Mouse (Mus musculus) cerebellum, adult 2 months (tissue): ENCODE data around the gene Sorbs2. TPM values are rescaled to one million over a fixed set of nuclear protein-coding genes. Genes with fewer than 3 reads are reported as not detected.

ENCODE experiments used
- DNase-seq, 2 experiments: peaks; one replicate each; pipeline ENCODE4 v3.0.0; 2021
- H3K27ac ChIP-seq: fragments of 200-500 bp; 2 replicates; pipeline ENCODE4 v1.5.1; 2012; ENCODE audit warnings: low read length, control low read depth, inconsistent platforms; ENCODE audit not compliant: insufficient read depth
- H3K27me3 ChIP-seq: fragments of 200-500 bp; 2 replicates; pipeline ENCODE4 v1.6.1; 2012; ENCODE audit warnings: inconsistent platforms, mild to moderate bottlenecking, low read length, moderate library complexity; ENCODE audit not compliant: control insufficient read depth, insufficient read depth
- H3K4me1 ChIP-seq: fragments of 200-500 bp; 2 replicates; pipeline ENCODE4 v1.6.1; 2011; ENCODE audit warnings: low read length; ENCODE audit not compliant: control insufficient read depth, insufficient read depth
- H3K4me3 ChIP-seq: fragments of 200-500 bp; replicated peaks from 2 replicates; pipeline ENCODE3; 2011; ENCODE audit warnings: mild to moderate bottlenecking, low read depth, low read length, control low read depth; ENCODE audit not compliant: insufficient read depth
- CTCF ChIP-seq: fragments of 200-500 bp; IDR thresholded peaks from 2 replicates; pipeline ENCODE4 v1.5.1; 2011; ENCODE audit warnings: low read depth, mild to moderate bottlenecking, control low read depth, low read length, moderate library complexity, borderline replicate concordance; ENCODE audit not compliant: insufficient read depth
- POLR2A ChIP-seq: fragments of 200-500 bp; IDR thresholded peaks from 2 replicates; pipeline ENCODE4 v1.6.1; 2011; ENCODE audit warnings: low read length, control low read depth, borderline replicate concordance; ENCODE audit not compliant: insufficient read depth
- WGBS: fragments of 180-500 bp; shearing (Covaris S2); methylation state at CpG from one replicate; pipeline ENCODE4 v1.1.7; 2018; 5-methylcytosine and 5-hydroxymethylcytosine counted together
- polyA plus RNA-seq: library from polyadenylated mRNA; depleted of rRNA; stranded (reverse); fragments of >200 nt; gene quantifications from 2 replicates; pipeline ENCODE4 v1.2.3, GENCODE M21; 2012

Gene Sorbs2
- polyA plus RNA-seq, 1 experiment = 33.0 TPM

DNA sequence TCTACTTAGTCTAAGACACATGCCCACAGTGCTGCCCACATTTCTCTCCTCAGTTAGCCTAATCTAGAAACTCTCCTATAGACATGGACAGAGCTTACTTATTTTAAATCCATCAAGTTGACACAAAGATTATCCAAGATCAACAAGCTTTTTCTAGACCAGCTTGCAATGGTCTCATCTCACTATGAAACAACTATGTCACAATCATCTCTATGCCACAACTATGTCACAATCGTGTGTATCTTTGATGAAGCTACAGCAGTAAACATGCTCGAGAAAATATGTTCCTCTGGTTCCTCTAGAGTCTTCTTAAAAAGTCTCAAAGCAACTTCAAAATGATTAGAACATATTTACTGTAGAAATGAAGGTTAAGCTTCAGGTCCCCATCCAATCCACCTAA lies 89.0 kb downstream of the Sorbs2 start:
- Histone ChIP-seq H3K4me1 (no peaks in the 10 kb centered on the region), H3K27me3 (no peaks in the 10 kb centered on the region), H3K4me3 (no peak overlapping the region), H3K27ac (no peak overlapping the region)
- 85% methylated on average over 2 of the region's 2 CpGs for WGBS
- TF ChIP-seq CTCF = no peak
- TF ChIP-seq POLR2A = no peak
- no peak for DNase-seq

GRCm38 (mm10) chr8:45597631-45598420 lies 90.2 kb downstream of the Sorbs2 start:
- DNase-seq = no peak
- no peak overlapping the region for H3K4me3 ChIP-seq
- 80% methylated on average over 7 of the region's 7 CpGs for WGBS
- no peak for TF ChIP-seq POLR2A
- TF ChIP-seq CTCF = no peak
- H3K27ac ChIP-seq = no peak overlapping the region
- no peaks in the 10 kb centered on the region for H3K27me3 ChIP-seq
- no peaks in the 10 kb centered on the region for H3K4me1 ChIP-seq

DNA sequence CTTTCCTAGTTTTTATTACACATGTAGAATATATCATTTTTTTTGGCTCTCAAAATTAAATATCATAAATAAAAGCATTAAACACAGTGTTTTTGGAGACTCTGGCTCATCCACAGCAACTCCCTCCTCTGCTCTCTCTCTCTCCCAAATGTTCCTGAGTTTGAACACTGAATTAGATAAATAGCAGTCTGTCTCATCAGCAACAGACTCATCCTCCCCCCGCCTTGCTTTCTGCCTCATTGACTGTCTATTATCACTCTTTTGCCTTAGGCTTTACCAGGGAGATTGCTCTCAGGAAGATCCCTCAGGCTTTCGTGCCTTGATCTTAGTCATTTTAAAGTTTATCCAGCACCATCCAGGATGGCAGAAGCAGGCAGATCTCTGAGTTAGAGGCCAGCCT lies 91.3 kb downstream of the Sorbs2 start:
- Histone ChIP-seq H3K27ac (no peak overlapping the region), H3K4me1 (no peaks in the 10 kb centered on the region), H3K4me3 (no peak overlapping the region), H3K27me3 (no peaks in the 10 kb centered on the region)
- TF ChIP-seq POLR2A (no peak), CTCF (no peak)
- WGBS = 42% methylated on average over 2 of the region's 2 CpGs
- no peak for DNase-seq

DNA sequence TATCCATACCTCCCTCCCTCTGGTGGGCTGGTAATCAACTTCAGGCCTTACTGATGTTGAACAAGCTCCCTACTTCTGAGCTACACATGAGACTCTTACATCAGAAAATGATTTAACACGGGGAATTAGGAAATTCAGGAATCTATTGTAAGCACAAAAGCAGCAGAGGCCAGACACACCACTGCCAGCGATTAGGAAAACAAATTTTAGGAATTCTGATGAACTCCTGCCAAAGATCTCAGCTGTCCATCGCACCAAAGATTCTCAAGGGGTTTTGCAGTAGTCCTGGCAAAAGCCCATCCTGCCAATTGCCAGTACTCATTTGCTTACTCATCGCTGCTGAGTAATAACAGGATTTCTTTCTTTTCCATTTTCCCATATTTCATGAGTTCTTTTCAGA lies 94.4 kb downstream of the Sorbs2 start:
- H3K27me3 ChIP-seq = no peaks in the 10 kb centered on the region
- 12% methylated on average over 4 of the region's 4 CpGs for WGBS
- TF ChIP-seq CTCF (no peak), POLR2A (no peak)
- no peak overlapping the region for H3K27ac ChIP-seq
- H3K4me1 ChIP-seq = no peaks in the 10 kb centered on the region
- DNase-seq = no peak
- H3K4me3 ChIP-seq = no peak overlapping the region

GRCm38 (mm10) chr8:45605419-45605818 lies 97.8 kb downstream of the Sorbs2 start:
- 85% methylated on average over 1 of the region's 1 CpGs for WGBS
- TF ChIP-seq CTCF (no peak), POLR2A (no peak)
- no peak for DNase-seq
- no peak overlapping the region for H3K4me3 ChIP-seq
- H3K27me3 ChIP-seq = no peaks in the 10 kb centered on the region
- no peak overlapping the region for H3K27ac ChIP-seq
- no peaks in the 10 kb centered on the region for H3K4me1 ChIP-seq

- TF ChIP-seq POLR2A = no peak
- no peak for TF ChIP-seq CTCF
- WGBS = 92% methylated on average over 6 of the region's 6 CpGs
- no peak overlapping the region for H3K27ac ChIP-seq
- no peak for DNase-seq
- H3K4me3 ChIP-seq = no peak overlapping the region
- H3K27me3 ChIP-seq = no peaks in the 10 kb centered on the region
- H3K4me1 ChIP-seq = no peaks in the 10 kb centered on the region
Measured at GRCm38 (mm10) chr8:45607012-45607411, 99.4 kb downstream of the Sorbs2 start.

GRCm38 (mm10) chr8:45608413-45608812 lies 100.8 kb downstream of the Sorbs2 start:
- H3K4me1 ChIP-seq = no peaks in the 10 kb centered on the region
- H3K27ac ChIP-seq = no peak overlapping the region
- 57% methylated on average over 6 of the region's 6 CpGs for WGBS
- H3K4me3 ChIP-seq = no peak overlapping the region
- TF ChIP-seq POLR2A = no peak
- TF ChIP-seq CTCF = no peak
- H3K27me3 ChIP-seq = no peaks in the 10 kb centered on the region
- no peak for DNase-seq
